14 mouse cellular contexts compared by ENCODE assay signal in the genomic region with DNA sequence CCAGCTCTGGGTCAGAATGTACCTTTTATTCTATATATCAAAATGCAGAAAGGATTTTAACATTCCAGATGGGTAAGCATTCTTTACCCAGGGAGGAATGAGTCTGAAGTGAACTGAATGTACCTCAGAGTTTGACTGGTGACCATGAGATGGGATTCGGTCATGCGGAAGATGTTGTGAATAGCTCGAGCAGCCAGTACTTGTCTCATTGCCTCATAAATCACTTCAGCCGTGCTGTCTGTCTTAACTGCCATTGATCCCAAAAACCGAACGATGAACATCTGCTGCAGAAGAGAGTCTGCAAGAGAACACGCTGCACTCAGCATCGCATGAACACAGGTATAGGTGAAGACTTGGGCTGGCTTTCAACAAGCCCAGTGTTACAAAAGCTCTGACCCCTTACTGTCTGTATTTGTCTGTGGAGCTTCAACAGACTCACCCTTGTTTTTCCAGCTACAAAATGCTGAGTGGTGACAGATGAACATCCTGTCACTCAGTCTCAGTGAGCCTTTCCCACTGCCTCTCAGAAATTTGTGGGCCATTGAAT. TPM values are rescaled to one million over a fixed set of nuclear protein-coding genes. Genes with fewer than 3 reads are reported as not detected.
DNase-seq lines count a peak whose midpoint lies in the region; ATAC-seq and TF ChIP-seq lines count a peak whose summit lies in the region.
"Had no signal": no experiment of that assay in that cellular context is flagged by ENCODE, and none has a peak within 500 bp of the region (broad histone marks: within the 10 kb centered on the region; RNA-seq: fewer than 3 reads in every experiment).

No protein-coding gene starts in this region.

- peak; percentile 22 for DNase-seq in embryonic facial prominence, embryonic 14.5 days (ENCODE audit: low spot score)
- no peak for DNase-seq in embryonic facial prominence, embryonic 10.5 days (ENCODE audit: low spot score)
- DNase-seq in midbrain, postnatal 0 days (ENCODE audit: low spot score), result peak; percentile 12
- no peak for DNase-seq in midbrain, embryonic 14.5 days
- DNase-seq in retina, embryonic 14.5 days (ENCODE audit: low spot score), result peak; percentile 78
- DNase-seq in left cerebral cortex, postnatal 10 days (ENCODE audit: extremely low spot score in 1 of 2, low spot score in 2 of 2), result no peak
- DNase-seq in urinary bladder, postnatal 10 days (ENCODE audit: low spot score), result no peak

- ATAC-seq in embryonic facial prominence, embryonic 14.5 days (ENCODE audit: low read depth), result no peak
- no peak for ATAC-seq in midbrain, postnatal 0 days (ENCODE audit: low FRiP score)
- ATAC-seq in midbrain, embryonic 14.5 days (ENCODE audit: low FRiP score, low TSS enrichment), result no peak
- ATAC-seq in hindbrain, embryonic 12.5 days (ENCODE audit: low FRiP score), result peak; percentile 48; the same call in 1 of the 2 replicates
- ATAC-seq: activated CD4-positive, CD25-positive, alpha-beta regulatory T cell, adult 4 months; inflammation-experienced regulatory T-cells, adult 6 months had no signal

- no peak overlapping the region for H3K9ac ChIP-seq in embryonic facial prominence, embryonic 14.5 days (ENCODE audit: low read depth, low read length)
- no peak overlapping the region for H3K9ac ChIP-seq in midbrain, postnatal 0 days (replicated peaks; ENCODE audit: low read length, poor library complexity, severe bottlenecking)
- no peak overlapping the region for H3K9ac ChIP-seq in midbrain, embryonic 14.5 days (replicated peaks; ENCODE audit: low read length)
- H3K9ac ChIP-seq in hindbrain, embryonic 12.5 days, result no peak overlapping the region
- H3K9ac ChIP-seq: kidney, embryonic 15.5 days; limb, embryonic 12.5 days had no signal

- WGBS in embryonic facial prominence, embryonic 14.5 days, result 83% methylated on average over 8 of the region's 8 CpGs
- WGBS in embryonic facial prominence, embryonic 10.5 days, result 78% methylated on average over 8 of the region's 8 CpGs
- WGBS in midbrain, postnatal 0 days, result 75% methylated on average over 8 of the region's 8 CpGs
- 67% methylated on average over 8 of the region's 8 CpGs for WGBS in midbrain, embryonic 14.5 days
- whole genome bisulfite sequencing in hindbrain, embryonic 12.5 days, result 55% methylated on average over 8 of the region's 8 CpGs

- H3K27me3 ChIP-seq in embryonic facial prominence, embryonic 14.5 days (replicated peaks; ENCODE audit: control insufficient read depth, insufficient read depth, low read length), result no peaks in the 10 kb centered on the region
- H3K27me3 ChIP-seq in embryonic facial prominence, embryonic 10.5 days (replicated peaks; ENCODE audit: low read depth, poor library complexity, severe bottlenecking), result no peaks in the 10 kb centered on the region
- H3K27me3 ChIP-seq in midbrain, postnatal 0 days (ENCODE audit: insufficient read depth, low read length), result no peaks in the 10 kb centered on the region
- no peaks in the 10 kb centered on the region for H3K27me3 ChIP-seq in midbrain, embryonic 14.5 days (ENCODE audit: control insufficient read depth, insufficient read depth, low read length)
- H3K27me3 ChIP-seq in hindbrain, embryonic 12.5 days, result no peaks in the 10 kb centered on the region
- H3K27me3 ChIP-seq: kidney, embryonic 15.5 days; limb, embryonic 12.5 days had no signal

- no peak overlapping the region for H3K4me3 ChIP-seq in embryonic facial prominence, embryonic 14.5 days (ENCODE audit: low read depth, low read length)
- no peak overlapping the region for H3K4me3 ChIP-seq in embryonic facial prominence, embryonic 10.5 days
- H3K4me3 ChIP-seq in midbrain, postnatal 0 days (ENCODE audit: low read depth, low read length), result no peak overlapping the region
- no peak overlapping the region for H3K4me3 ChIP-seq in midbrain, embryonic 14.5 days (replicated peaks; ENCODE audit: low read depth, low read length)
- H3K4me3 ChIP-seq in hindbrain, embryonic 12.5 days, result no peak overlapping the region
- H3K4me3 ChIP-seq: kidney, embryonic 15.5 days; left cerebral cortex, adult 2 months; limb, embryonic 12.5 days had no signal

- H3K4me2 ChIP-seq in embryonic facial prominence, embryonic 14.5 days (ENCODE audit: low read depth, low read length), result no peak overlapping the region
- no peak overlapping the region for H3K4me2 ChIP-seq in midbrain, postnatal 0 days (ENCODE audit: low read depth, low read length, poor library complexity, severe bottlenecking)
- H3K4me2 ChIP-seq in midbrain, embryonic 14.5 days (ENCODE audit: low read length), result no peak overlapping the region
- no peak overlapping the region for H3K4me2 ChIP-seq in hindbrain, embryonic 12.5 days (replicated peaks)
- H3K4me2 ChIP-seq: kidney, embryonic 15.5 days; limb, embryonic 12.5 days; midbrain, embryonic 11.5 days had no signal

- H3K9me3 ChIP-seq in embryonic facial prominence, embryonic 14.5 days (ENCODE audit: control insufficient read depth, low read length), result no peaks in the 10 kb centered on the region
- no peaks in the 10 kb centered on the region for H3K9me3 ChIP-seq in embryonic facial prominence, embryonic 10.5 days
- H3K9me3 ChIP-seq in midbrain, postnatal 0 days (ENCODE audit: low read length), result no peaks in the 10 kb centered on the region
- H3K9me3 ChIP-seq in midbrain, embryonic 14.5 days (ENCODE audit: control insufficient read depth, low read length), result no peaks in the 10 kb centered on the region
- no peaks in the 10 kb centered on the region for H3K9me3 ChIP-seq in hindbrain, embryonic 12.5 days (replicated peaks)
- H3K9me3 ChIP-seq: kidney, embryonic 15.5 days; limb, embryonic 12.5 days had no signal

- no peak overlapping the region for H3K27ac ChIP-seq in embryonic facial prominence, embryonic 14.5 days (replicated peaks; ENCODE audit: low read depth, low read length)
- H3K27ac ChIP-seq in embryonic facial prominence, embryonic 10.5 days (replicated peaks), result no peak overlapping the region
- no peak overlapping the region for H3K27ac ChIP-seq in midbrain, postnatal 0 days (ENCODE audit: low read depth, low read length)
- H3K27ac ChIP-seq in midbrain, embryonic 14.5 days (replicated peaks; ENCODE audit: low read depth, low read length), result no peak overlapping the region
- H3K27ac ChIP-seq in hindbrain, embryonic 12.5 days, result no peak overlapping the region
- H3K27ac ChIP-seq: kidney, embryonic 15.5 days; left cerebral cortex, adult 2 months; limb, embryonic 12.5 days had no signal

- TF ChIP-seq CTCF in midbrain, postnatal 0 days (IDR thresholded peaks at IDR 0.05), result no peak

- intact Hi-C loops in left cerebral cortex, postnatal 10 days (cut with DNase I), result no loop called here

- no peaks in the 10 kb centered on the region for H3K4me1 ChIP-seq in embryonic facial prominence, embryonic 14.5 days (ENCODE audit: control insufficient read depth, insufficient read depth, low read length)
- H3K4me1 ChIP-seq in embryonic facial prominence, embryonic 10.5 days, result no peaks in the 10 kb centered on the region
- no peaks in the 10 kb centered on the region for H3K4me1 ChIP-seq in midbrain, postnatal 0 days (ENCODE audit: insufficient read depth, low read length)
- H3K4me1 ChIP-seq in midbrain, embryonic 14.5 days (ENCODE audit: control insufficient read depth, insufficient read depth, low read length), result no peaks in the 10 kb centered on the region
- H3K4me1 ChIP-seq in hindbrain, embryonic 12.5 days, result peaks cover 11% of the 10 kb centered on the region
- H3K4me1 ChIP-seq: kidney, embryonic 15.5 days; limb, embryonic 12.5 days had no signal

- H3K36me3 ChIP-seq in embryonic facial prominence, embryonic 14.5 days (ENCODE audit: control insufficient read depth, insufficient read depth, low read length), result peaks cover 80% of the 10 kb centered on the region
- peaks cover 88% of the 10 kb centered on the region for H3K36me3 ChIP-seq in embryonic facial prominence, embryonic 10.5 days (replicated peaks)
- H3K36me3 ChIP-seq in midbrain, postnatal 0 days (ENCODE audit: insufficient read depth, low read length), result peaks cover 26% of the 10 kb centered on the region
- H3K36me3 ChIP-seq in midbrain, embryonic 14.5 days (ENCODE audit: control insufficient read depth, insufficient read depth, low read length), result peaks cover 69% of the 10 kb centered on the region
- peaks cover 46% of the 10 kb centered on the region for H3K36me3 ChIP-seq in hindbrain, embryonic 12.5 days

RNA-seq across cellular contexts. Expression of gene Appl2, which starts 42.8 kb away (rescaled TPM):
- 37.7 and 39.5 TPM in 2 replicates for polyA plus RNA-seq in embryonic facial prominence, embryonic 14.5 days (2014; fragmentation: Nextera tagmentation; extraction: Ambion mirVana)
- 39.6 and 40.6 TPM in 2 replicates for polyA plus RNA-seq in embryonic facial prominence, embryonic 10.5 days (2016; fragmentation: Nextera tagmentation; extraction: Ambion mirVana)
- total RNA-seq in midbrain, postnatal 0 days (2014; rRNA removed), result 54.5 and 57.4 TPM in 2 replicates
- 40.7 and 42.1 TPM in 2 replicates for polyA plus RNA-seq in midbrain, postnatal 0 days (2015; fragmentation: Nextera tagmentation; extraction: Ambion mirVana)
- 27.9 and 38.7 TPM in 2 replicates for polyA plus RNA-seq in midbrain, embryonic 14.5 days (2014; fragmentation: Nextera tagmentation; extraction: Ambion mirVana)
- 58.6 and 64.5 TPM in 2 replicates for polyA plus RNA-seq in hindbrain, embryonic 12.5 days (2016; fragmentation: Nextera tagmentation; extraction: Ambion mirVana)
- total RNA-seq in left cerebral cortex, postnatal 10 days (2021), result 10 to 100 TPM; 31.1 to 31.9 TPM

Comparison
In these comparisons a context has a peak if more than half of its experiments do, and no peak if none do; other contexts are left out.
1. DNase-seq: peak in embryonic facial prominence, embryonic 14.5 days (single experiment), midbrain, postnatal 0 days (single experiment) and retina, embryonic 14.5 days (single experiment); none in embryonic facial prominence, embryonic 10.5 days (single experiment), midbrain, embryonic 14.5 days (single experiment), left cerebral cortex, postnatal 10 days (0 of 2) and urinary bladder, postnatal 10 days (single experiment).